Mouse (Mus musculus) kidney, adult 2 months (tissue): ENCODE results near the gene Tekt3. TPM values are rescaled to one million over a fixed set of nuclear protein-coding genes. Genes with fewer than 3 reads are reported as not detected.

Source experiments
- DNase-seq: peaks from one replicate; pipeline ENCODE4 v3.0.0; 2021
- H3K27ac ChIP-seq: fragments of 200-500 bp; 2 replicates; pipeline ENCODE4 v1.5.1; 2012; ENCODE audit warnings: low read depth, low read length, control low read depth, inconsistent platforms; ENCODE audit not compliant: insufficient read depth
- H3K27me3 ChIP-seq: fragments of 200-500 bp; replicated peaks from 2 replicates; pipeline ENCODE4 v1.6.1; 2012; ENCODE audit warnings: mild to moderate bottlenecking, moderate library complexity, low read length, inconsistent platforms; ENCODE audit not compliant: control insufficient read depth, insufficient read depth
- H3K36me3 ChIP-seq: fragments of 200-500 bp; 2 replicates; pipeline ENCODE4 v1.6.1; 2012; ENCODE audit warnings: mild to moderate bottlenecking, moderate library complexity, low read length, inconsistent platforms; ENCODE audit not compliant: control insufficient read depth, insufficient read depth
- H3K4me1 ChIP-seq: fragments of 200-500 bp; 2 replicates; pipeline ENCODE4 v1.6.1; 2011; ENCODE audit warnings: low read length; ENCODE audit not compliant: control insufficient read depth, insufficient read depth
- H3K4me3 ChIP-seq: fragments of 200-500 bp; 2 replicates; pipeline ENCODE4 v1.5.1; 2011; ENCODE audit warnings: mild to moderate bottlenecking, low read depth, low read length, control low read depth; ENCODE audit not compliant: insufficient read depth
- CTCF ChIP-seq: fragments of 200-500 bp; conservative IDR thresholded peaks from 2 replicates; pipeline ENCODE4 v1.5.1; 2011; ENCODE audit warnings: low read depth, mild to moderate bottlenecking, control low read depth, low read length, moderate library complexity, mixed read lengths; ENCODE audit not compliant: insufficient read depth, insufficient read length
- POLR2A ChIP-seq: fragments of 200-500 bp; IDR thresholded peaks from one replicate; pipeline ENCODE4 v1.6.1; 2011; ENCODE audit warnings: low read depth, low read length, control low read depth
- WGBS: fragments of 180-500 bp; shearing (Covaris S2); methylation state at CpG from one replicate; pipeline ENCODE4 v1.1.7; 2018; 5-methylcytosine and 5-hydroxymethylcytosine counted together
- polyA plus RNA-seq: library from polyadenylated mRNA; depleted of rRNA; stranded (reverse); fragments of >200 nt; gene quantifications from 2 replicates; pipeline ENCODE4 v1.2.3, GENCODE M21; 2012; rRNA removed

Gene Tekt3
- not detected in 2 replicates for polyA plus RNA-seq

DNA sequence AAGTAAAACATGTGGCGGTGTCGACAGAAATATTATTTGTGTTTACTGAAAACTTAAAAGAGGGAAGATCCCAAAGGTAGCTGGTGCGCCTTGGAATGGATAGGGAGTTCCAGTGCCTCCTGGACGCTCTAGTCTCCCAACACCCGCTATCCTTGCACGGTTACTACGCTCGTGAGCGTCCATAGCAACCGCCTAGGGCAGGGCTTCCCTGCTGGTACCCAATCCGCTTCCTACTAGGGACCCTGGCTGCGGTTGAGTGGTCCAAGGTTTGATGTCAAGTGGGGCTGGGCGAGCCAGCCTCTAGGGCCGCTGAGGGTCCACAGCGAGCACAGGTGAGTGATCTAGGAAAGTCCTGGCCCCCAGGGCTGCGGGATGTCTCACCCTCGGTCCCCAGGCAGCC, at the start of gene Tekt3:
Tekt3 (plus strand) TSS at position 209 of the 400 bp plus-strand sequence.
- H3K36me3 ChIP-seq: no peaks in the 10 kb centered on the region
- no peak for TF ChIP-seq CTCF
- TF ChIP-seq POLR2A: no peak
- WGBS: 19% methylated on average over 17 of the region's 17 CpGs
- H3K27ac ChIP-seq: no peak within 1 kb of the TSS
- H3K4me1 ChIP-seq: no peaks in the 10 kb centered on the region
- no peak within 1 kb of the TSS for H3K4me3 ChIP-seq
- no peaks in the 10 kb centered on the region for H3K27me3 ChIP-seq
- DNase-seq: no peak

DNA sequence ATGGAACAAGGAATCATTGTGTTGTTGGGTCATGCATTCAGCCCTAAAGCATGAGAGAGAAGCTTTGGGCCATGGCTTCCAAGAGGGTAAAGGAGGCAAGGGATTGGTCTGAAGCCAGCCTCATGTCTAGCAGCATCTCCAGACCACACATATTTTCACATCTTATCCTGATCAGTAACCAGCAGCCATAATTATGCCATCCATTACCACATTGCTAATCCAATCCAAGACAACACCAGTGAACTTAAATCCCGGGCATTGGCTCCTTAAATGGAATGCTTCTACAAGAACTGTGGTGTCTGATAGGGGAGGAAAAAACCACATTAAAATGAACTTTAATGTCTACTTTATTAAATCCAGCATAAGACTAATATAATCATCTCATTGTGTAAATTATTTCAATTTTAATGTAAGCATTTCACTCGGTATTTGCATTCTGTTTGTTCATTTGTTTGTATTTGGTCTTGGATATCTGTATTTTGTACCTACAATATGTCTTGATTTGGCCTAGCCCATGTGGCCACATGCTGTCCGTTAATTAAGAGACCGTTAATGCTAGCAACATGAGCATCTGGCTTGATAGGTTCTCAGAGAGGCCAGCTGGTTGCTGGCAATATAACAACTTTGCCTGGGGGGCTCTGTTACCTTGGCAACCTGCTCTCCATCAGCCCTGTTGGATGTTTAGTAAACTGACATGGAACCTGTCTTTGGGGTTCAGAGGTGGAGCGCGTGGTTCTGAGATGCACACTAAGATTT, 43.9 kb upstream of the Tekt3 start:
- Histone ChIP-seq H3K27me3 (no peaks in the 10 kb centered on the region), H3K36me3 (no peaks in the 10 kb centered on the region), H3K4me3 (no peak overlapping the region), H3K4me1 (no peaks in the 10 kb centered on the region), H3K27ac (no peak overlapping the region)
- WGBS: 93% methylated on average over 6 of the region's 6 CpGs
- no peak for TF ChIP-seq CTCF
- TF ChIP-seq POLR2A: no peak
- DNase-seq: no peak

DNA sequence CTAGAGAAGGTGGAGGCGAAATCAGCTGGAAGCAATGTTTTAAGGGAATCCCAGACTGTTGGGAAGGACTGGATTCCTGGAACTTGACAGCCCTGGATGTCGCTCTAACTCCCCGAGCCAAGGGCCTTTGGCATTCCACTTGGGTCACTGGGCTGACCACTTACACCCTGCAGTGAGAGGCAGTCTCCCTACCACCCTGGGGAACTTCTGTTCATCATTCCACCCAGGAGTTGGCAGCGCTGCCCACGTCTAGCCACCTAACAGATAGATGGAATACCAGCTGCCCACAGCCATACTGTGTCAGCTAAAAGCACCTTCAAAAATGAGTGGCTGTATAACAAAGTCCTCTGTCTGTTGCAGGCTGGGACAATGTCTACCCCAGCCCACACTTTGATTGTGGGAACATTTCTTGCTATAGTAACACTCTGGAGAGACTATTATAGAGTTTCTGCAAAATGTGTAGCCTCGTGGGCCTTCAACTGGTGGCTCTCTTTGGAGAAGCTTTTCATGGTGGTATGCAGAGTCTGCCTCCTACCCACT, 43.3 kb upstream of the Tekt3 start:
- TF ChIP-seq POLR2A (no peak), CTCF (no peak)
- no peaks in the 10 kb centered on the region for H3K36me3 ChIP-seq
- DNase-seq: no peak
- WGBS: 81% methylated on average over 6 of the region's 6 CpGs
- H3K4me1 ChIP-seq: no peaks in the 10 kb centered on the region
- H3K4me3 ChIP-seq: no peak overlapping the region
- H3K27me3 ChIP-seq: no peaks in the 10 kb centered on the region
- no peak overlapping the region for H3K27ac ChIP-seq

DNA sequence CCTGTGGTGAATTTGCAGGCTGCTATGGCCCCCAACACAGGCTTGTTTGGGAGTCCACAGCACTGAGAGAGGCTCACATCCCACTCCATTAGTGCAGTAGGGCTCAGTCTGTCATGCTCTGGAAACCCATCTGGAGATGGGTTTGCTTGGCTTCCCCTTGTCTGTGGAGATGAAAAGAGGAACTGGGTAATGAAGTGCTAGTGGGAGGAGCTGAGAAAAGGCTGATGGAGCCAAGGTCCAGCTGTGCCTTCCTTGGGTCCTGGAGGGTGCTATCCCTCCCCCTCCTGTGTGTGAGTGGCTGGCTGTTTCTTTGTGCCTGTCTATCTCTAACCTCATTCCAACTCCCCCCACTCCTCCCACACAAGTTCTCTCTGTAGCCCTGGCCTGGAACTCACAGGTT, 40.8 kb upstream of the Tekt3 start:
- no peaks in the 10 kb centered on the region for H3K4me1 ChIP-seq
- no peaks in the 10 kb centered on the region for H3K36me3 ChIP-seq
- no peak overlapping the region for H3K4me3 ChIP-seq
- H3K27ac ChIP-seq: no peak overlapping the region
- TF ChIP-seq POLR2A (no peak), CTCF (no peak)
- no peaks in the 10 kb centered on the region for H3K27me3 ChIP-seq
- DNase-seq: no peak

DNA sequence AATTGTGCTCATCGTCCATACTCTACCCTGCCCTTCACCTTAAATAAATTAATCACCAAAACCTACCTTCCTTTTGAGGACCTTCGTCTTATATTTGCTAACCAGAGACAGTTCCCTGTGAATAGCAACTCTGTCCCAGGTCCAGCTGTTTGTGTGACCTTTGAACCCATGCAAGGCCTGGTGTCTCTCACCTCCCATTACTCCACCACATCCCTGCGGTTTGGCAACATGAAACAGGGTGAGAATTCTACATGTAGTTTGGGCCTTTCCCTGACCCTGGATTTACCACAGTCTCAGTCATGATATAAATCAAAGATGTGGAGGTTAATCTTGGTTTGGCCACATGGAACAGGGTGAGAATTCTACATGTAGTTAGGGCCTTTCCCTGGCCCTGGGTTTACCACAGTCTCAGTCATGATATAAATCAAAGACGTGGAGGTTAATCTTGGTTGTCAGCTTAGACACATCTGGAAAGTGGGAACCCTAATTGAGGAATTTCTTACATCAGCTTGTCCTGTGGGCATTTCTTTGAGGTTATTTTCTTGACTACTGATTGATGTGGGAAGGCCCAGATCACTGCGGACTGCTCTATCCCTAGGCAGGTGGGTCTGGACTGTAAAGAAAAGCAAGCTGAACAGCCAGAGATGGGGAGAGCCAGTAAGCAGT, 40.2 kb upstream of the Tekt3 start:
- Histone ChIP-seq H3K36me3 (no peaks in the 10 kb centered on the region), H3K27ac (no peak overlapping the region), H3K4me1 (no peaks in the 10 kb centered on the region), H3K27me3 (no peaks in the 10 kb centered on the region), H3K4me3 (no peak overlapping the region)
- 59% methylated on average over 5 of the region's 5 CpGs for WGBS
- TF ChIP-seq CTCF: no peak
- TF ChIP-seq POLR2A: no peak
- DNase-seq: no peak

GRCm38 (mm10) chr11:63023461-63023860, 38.0 kb upstream of the Tekt3 start:
- Histone ChIP-seq H3K27ac (no peak overlapping the region), H3K4me3 (no peak overlapping the region), H3K4me1 (no peaks in the 10 kb centered on the region), H3K36me3 (no peaks in the 10 kb centered on the region), H3K27me3 (no peaks in the 10 kb centered on the region)
- no peak for TF ChIP-seq POLR2A
- no peak for TF ChIP-seq CTCF
- DNase-seq: no peak
- WGBS: 83% methylated on average over 5 of the region's 5 CpGs

DNA sequence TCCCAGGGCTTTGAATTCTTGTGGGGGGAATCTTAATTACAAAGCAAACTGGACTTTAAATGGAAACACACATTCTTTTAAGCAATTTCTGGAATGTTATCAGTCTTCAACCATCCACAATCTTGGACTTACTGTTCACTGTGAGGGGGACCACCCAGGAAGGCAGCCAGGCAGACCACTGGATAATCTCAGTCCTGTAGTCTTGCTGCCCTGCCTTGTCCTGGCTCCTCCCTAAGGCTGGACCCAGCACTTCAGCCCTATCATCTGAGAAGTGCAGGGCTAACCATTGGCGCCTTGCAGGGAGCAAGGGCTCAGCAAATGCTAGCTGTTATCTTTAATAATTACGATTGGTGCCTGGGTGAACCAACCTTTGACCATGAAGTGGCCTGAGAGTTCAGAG, 37.3 kb upstream of the Tekt3 start:
- TF ChIP-seq CTCF (no peak), POLR2A (no peak)
- H3K27ac ChIP-seq: no peak overlapping the region
- DNase-seq: no peak
- H3K27me3 ChIP-seq: no peaks in the 10 kb centered on the region
- no peaks in the 10 kb centered on the region for H3K4me1 ChIP-seq
- no peaks in the 10 kb centered on the region for H3K36me3 ChIP-seq
- H3K4me3 ChIP-seq: no peak overlapping the region
- WGBS: 69% methylated on average over 2 of the region's 2 CpGs
